ENCODE assay signal across 18 mouse cellular contexts in the genomic region with DNA sequence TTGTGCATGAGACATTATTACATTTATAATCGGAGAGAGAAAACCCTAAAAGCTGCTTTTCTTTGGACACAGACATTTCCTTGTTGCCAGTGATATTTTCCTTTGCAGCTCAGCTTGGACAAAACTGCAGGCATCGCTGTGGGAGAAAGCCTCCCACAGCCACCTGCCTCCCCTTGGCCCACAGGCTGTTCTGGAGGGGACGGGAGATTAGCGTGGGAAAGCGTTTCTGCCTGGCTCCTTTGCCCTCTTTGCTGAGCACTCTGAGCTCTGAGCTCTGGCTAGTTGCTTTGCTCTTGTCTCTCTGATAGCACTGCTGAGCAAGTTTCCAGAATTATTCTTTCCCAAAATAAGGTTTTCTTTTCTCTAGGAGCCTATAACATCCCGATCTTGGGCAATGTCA. TPM values are rescaled to one million over a fixed set of nuclear protein-coding genes. Genes with fewer than 3 reads are reported as not detected.
DNase-seq lines count a peak whose midpoint lies in the region; TF ChIP-seq lines count a peak whose summit lies in the region.
"Had no signal": no experiment of that assay in that cellular context is flagged by ENCODE, and none has a peak within 500 bp of the region (broad histone marks: within the 10 kb centered on the region; RNA-seq: fewer than 3 reads in every experiment).

No protein-coding gene starts in this region.

- H3K4me3 ChIP-seq in left cerebral cortex, adult 2 months = no peak overlapping the region
- H3K4me3 ChIP-seq: embryonic facial prominence, embryonic 10.5 days; heart, embryonic 15.5 days; hindbrain, embryonic 13.5 days had no signal

- no peak for TF ChIP-seq CTCF in left cerebral cortex, adult 2 months (IDR thresholded peaks at IDR 0.05)

- peak overlapping the region; percentile 71 for H3K27ac ChIP-seq in left cerebral cortex, adult 2 months
- H3K27ac ChIP-seq: embryonic facial prominence, embryonic 10.5 days; heart, embryonic 15.5 days; hindbrain, embryonic 13.5 days; hindbrain, postnatal 0 days had no signal

- peak; percentile 24 to 38 for DNase-seq in frontal cortex, postnatal 36 days (ENCODE audit: low spot score in 2 of 2)
- DNase-seq in frontal cortex, postnatal 25 days (ENCODE audit: low spot score in 2 of 2) = no peak
- DNase-seq in left cerebral cortex, adult 2 months (ENCODE audit: extremely low spot score in 1 of 2, low spot score in 2 of 2) = peak in 1 of 2 experiments; percentile 31
- DNase-seq in left cerebral cortex, postnatal 14 days (ENCODE audit: low spot score in 2 of 2) = no peak
- DNase-seq in right cerebral cortex, postnatal 25 days = peak; percentile 18
- no peak for DNase-seq in right cerebral cortex, postnatal 36 days (ENCODE audit: low spot score in 2 of 2)
- peak; percentile 76 for DNase-seq in testis, postnatal 14 days (ENCODE audit: low spot score)
- DNase-seq: adrenal gland, postnatal 14 days; cerebellum, adult 18-20 months; cerebellum, adult 9-11 months; cerebellum, postnatal 36 days; gastrocnemius, postnatal 36 days; heart, adult 18-20 months; heart, postnatal 14 days had no signal

- intact Hi-C loops in left cerebral cortex, adult 2 months (cut with DNase I) = loop anchor here (5.0 kb wide), 1 partner anchor 44 kb away; no protein-coding TSS in a partner anchor
- intact Hi-C loops in left cerebral cortex, postnatal 14 days (cut with DNase I) = no loop called here

RNA-seq across cellular contexts. Expression of a gene that starts 5.1 kb away (rescaled TPM):
- 10 to 100 TPM; 51.8 to 52.0 TPM for total RNA-seq in left cerebral cortex, adult 2 months (2021)
- total RNA-seq in left cerebral cortex, postnatal 14 days (2021) = 10 to 100 TPM; 56.6 to 58.7 TPM

RNA-seq across cellular contexts. Expression of a gene that starts 20.5 kb away (rescaled TPM):
- total RNA-seq in left cerebral cortex, adult 2 months (2021) = under 1 TPM in 1 of 2 experiments, not detected in 1; 0.49 TPM
- total RNA-seq in left cerebral cortex, postnatal 14 days (2021) = under 1 TPM; 0.46 to 0.63 TPM
- total RNA-seq: hindbrain, postnatal 0 days had no signal

Comparison
In these comparisons a context has a peak if more than half of its experiments do, and no peak if none do; other contexts are left out.
1. DNase-seq: peak in frontal cortex, postnatal 36 days (2 of 2), right cerebral cortex, postnatal 25 days (single experiment) and testis, postnatal 14 days (single experiment); none in frontal cortex, postnatal 25 days (0 of 2), left cerebral cortex, postnatal 14 days (0 of 2) and right cerebral cortex, postnatal 36 days (0 of 2).